Mouse (Mus musculus) 416B (cell line): Measurements from ENCODE around the gene Spata31d1b.
A peak's percentile ranks its signal among the peaks of the same experiment; 100 is the strongest.
"Not testable (repeated sequence)": the region's sequence is repeated elsewhere in the genome, so short reads cannot be mapped to it uniquely, and the experiment has no call there.

ENCODE experiments used
- DNase-seq: peaks from one replicate; pipeline ENCODE4 v3.0.0; 2011; ENCODE audit warnings: low read depth

Gene Spata31d1b

GRCm38 (mm10) chr13:59694008-59694407 is 18.1 kb upstream of the Spata31d1b start, which contains the start of gene 4921517D22Rik:
4921517D22Rik (minus strand) TSS chr13:59694108.
- DNase-seq = no peak

- no peak for DNase-seq
These were observed 16.3 kb upstream of the Spata31d1b start for GRCm38 (mm10) chr13:59695781-59696180.

- no peak for DNase-seq
These were observed 13.0 kb upstream of the Spata31d1b start for GRCm38 (mm10) chr13:59699131-59699530.

GRCm38 (mm10) chr13:59700137-59700536 is 11.9 kb upstream of the Spata31d1b start:
- DNase-seq = not testable (repeated sequence)

- no peak for DNase-seq
These were observed 8.6 kb upstream of the Spata31d1b start for GRCm38 (mm10) chr13:59703514-59703913.

GRCm38 (mm10) chr13:59704562-59704961 is 7.5 kb upstream of the Spata31d1b start:
- DNase-seq = peak; percentile 75

- DNase-seq = no peak
These were observed 1.9 kb upstream of the Spata31d1b start, which contains the start of gene Spata31d1a for GRCm38 (mm10) chr13:59710230-59710629. Spata31d1a (minus strand) TSS chr13:59710330.

GRCm38 (mm10) chr13:59713710-59714109 is 1.6 kb downstream of the Spata31d1b start:
- DNase-seq = no peak

- not testable (repeated sequence) for DNase-seq
These were observed 6.9 kb downstream of the Spata31d1b start for GRCm38 (mm10) chr13:59718857-59719440.

- no peak for DNase-seq
These were observed 7.4 kb downstream of the Spata31d1b start for GRCm38 (mm10) chr13:59719475-59719874.

- not testable (repeated sequence) for DNase-seq
These were observed 10.0 kb downstream of the Spata31d1b start for GRCm38 (mm10) chr13:59722089-59722488.

GRCm38 (mm10) chr13:59726139-59726867 is 14.2 kb downstream of the Spata31d1b start:
- no peak for DNase-seq

GRCm38 (mm10) chr13:59728378-59729093 is 16.5 kb downstream of the Spata31d1b start:
- peak; percentile 90 for DNase-seq

GRCm38 (mm10) chr13:59731652-59732051 is 19.6 kb downstream of the Spata31d1b start, which contains the start of gene Spata31d1d:
Spata31d1d (minus strand) TSS chr13:59731752.
- no peak for DNase-seq

GRCm38 (mm10) chr13:59733936-59734335 is 21.9 kb downstream of the Spata31d1b start:
- DNase-seq = peak; percentile 16

GRCm38 (mm10) chr13:59734347-59734746 is 22.3 kb downstream of the Spata31d1b start:
- peak; percentile 54 for DNase-seq

- peak; percentile 90 for DNase-seq
These were observed 23.1 kb downstream of the Spata31d1b start for GRCm38 (mm10) chr13:59735190-59735589.

GRCm38 (mm10) chr13:59738455-59738854 is 26.4 kb downstream of the Spata31d1b start:
- DNase-seq = no peak

- no peak for DNase-seq
These were observed 27.3 kb downstream of the Spata31d1b start for GRCm38 (mm10) chr13:59739397-59739796.

GRCm38 (mm10) chr13:59741096-59741495 is 29.0 kb downstream of the Spata31d1b start:
- DNase-seq = no peak

- DNase-seq = peak; percentile 72
These were observed 29.6 kb downstream of the Spata31d1b start for GRCm38 (mm10) chr13:59741697-59742096.

- peak; percentile 82 for DNase-seq
These were observed 33.4 kb downstream of the Spata31d1b start for GRCm38 (mm10) chr13:59745462-59745861.

GRCm38 (mm10) chr13:59746164-59746563 is 34.1 kb downstream of the Spata31d1b start:
- peak; percentile 45 for DNase-seq
